Mouse (Mus musculus): ENCODE data around the gene Mcu.

Gene Mcu

GRCm38 (mm10) chr10:59616522-59616921 is at the start of gene Mcu:
Gene Mcu, minus strand, starts transcription at chr10:59616692.
- peak; percentile 95 for DNase-seq

- DNase-seq, result no peak
Observed at GRCm38 (mm10) chr10:59665503-59666291, 49.2 kb upstream of the Mcu start.

GRCm38 (mm10) chr10:59664765-59665164 is 48.3 kb upstream of the Mcu start:
- no peak for DNase-seq

- DNase-seq, result no peak
Observed at GRCm38 (mm10) chr10:59656799-59657198, 40.3 kb upstream of the Mcu start.

GRCm38 (mm10) chr10:59646821-59647378 is 30.4 kb upstream of the Mcu start:
- no peak for DNase-seq

- no peak for DNase-seq
Observed at GRCm38 (mm10) chr10:59645153-59645552, 28.7 kb upstream of the Mcu start.

- no peak for DNase-seq
Observed at GRCm38 (mm10) chr10:59644710-59645109, 28.2 kb upstream of the Mcu start.

- no peak for DNase-seq
Observed at GRCm38 (mm10) chr10:59643645-59644044, 27.2 kb upstream of the Mcu start.

GRCm38 (mm10) chr10:59642659-59643377 is 26.3 kb upstream of the Mcu start:
- DNase-seq, result no peak

GRCm38 (mm10) chr10:59638576-59638975 is 22.1 kb upstream of the Mcu start:
- no peak for DNase-seq

- DNase-seq, result no peak
Observed at GRCm38 (mm10) chr10:59637596-59638124, 21.2 kb upstream of the Mcu start.

- DNase-seq, result no peak
Observed at GRCm38 (mm10) chr10:59636751-59637533, 20.4 kb upstream of the Mcu start.

GRCm38 (mm10) chr10:59636048-59636447 is 19.6 kb upstream of the Mcu start:
- DNase-seq, result no peak

- no peak for DNase-seq
Observed at GRCm38 (mm10) chr10:59629506-59629782, 13.0 kb upstream of the Mcu start.

- DNase-seq, result no peak
Observed at GRCm38 (mm10) chr10:59628641-59629505, 12.4 kb upstream of the Mcu start.

- no peak for DNase-seq
Observed at GRCm38 (mm10) chr10:59623496-59623895, 7.0 kb upstream of the Mcu start.

GRCm38 (mm10) chr10:59621355-59621754 is 4.9 kb upstream of the Mcu start:
- DNase-seq, result no peak

- no peak for DNase-seq
Observed at GRCm38 (mm10) chr10:59617776-59618175, 1.3 kb upstream of the Mcu start.

GRCm38 (mm10) chr10:59615981-59616520 is 441 bp downstream of the Mcu start, which contains the start of gene Gm10322:
Gene Gm10322, plus strand, starts transcription at chr10:59616063.
- DNase-seq, result peak; percentile 54

- DNase-seq, result no peak
Observed at GRCm38 (mm10) chr10:59615411-59615810, 1.1 kb downstream of the Mcu start.

GRCm38 (mm10) chr10:59614141-59614540 is 2.4 kb downstream of the Mcu start:
- DNase-seq, result no peak

GRCm38 (mm10) chr10:59613276-59613675 is 3.2 kb downstream of the Mcu start:
- no peak for DNase-seq
